Mouse (Mus musculus) erythroid progenitor cell, adult 5-6 weeks (primary cell): ENCODE measurements around the gene Pofut1. TPM values are rescaled to one million over a fixed set of nuclear protein-coding genes. Genes with fewer than 3 reads are reported as not detected.
"Not testable (repeated sequence)": the region's sequence is repeated elsewhere in the genome, so short reads cannot be mapped to it uniquely, and the experiment has no call there.

Experiments
- ATAC-seq: replicated peaks from 2 replicates; pipeline ENCODE4 v1.8.0; 2016; ENCODE audit warnings: moderate number of reproducible peaks, mild to moderate bottlenecking, moderate TSS enrichment, inconsistent platforms; ENCODE audit not compliant: poor library complexity, low FRiP score, severe bottlenecking
- total RNA-seq, 2 experiments: library from RNA; stranded (forward) in 1 of 2; stranded (reverse) in 1 of 2; fragments of 150-400 nt in 1 of 2; fragments of 186-747, 209-891 nt in 1 of 2; gene quantifications; 2 replicates each; pipeline versions ENCODE4 v1.2.3 to v1.2.4; 2015 to 2017; ENCODE audit warnings: low replicate concordance in 2 of 2

The Pofut1 gene
- total RNA-seq, 2 experiments from 2014 or later = 15.5 to 25.9 TPM

- no peak for ATAC-seq
Observed at GRCm38 (mm10) chr2:153237891-153238290, 3.4 kb upstream of the Pofut1 start.

- ATAC-seq = no peak
Observed at GRCm38 (mm10) chr2:153238406-153238805, 2.9 kb upstream of the Pofut1 start.

- ATAC-seq = no peak
Observed at GRCm38 (mm10) chr2:153239021-153239859, 2.1 kb upstream of the Pofut1 start.

- no peak for ATAC-seq
Observed at GRCm38 (mm10) chr2:153239860-153240480, 1.4 kb upstream of the Pofut1 start.

- peak; percentile 78 for ATAC-seq
Observed at GRCm38 (mm10) chr2:153240701-153241235, 565 bp upstream of the Pofut1 start.

- ATAC-seq = no peak
Observed at GRCm38 (mm10) chr2:153242156-153242555, 823 bp downstream of the Pofut1 start.

- ATAC-seq = no peak
Observed at GRCm38 (mm10) chr2:153249751-153250150, 8.4 kb downstream of the Pofut1 start.

GRCm38 (mm10) chr2:153256604-153257003, 15.3 kb downstream of the Pofut1 start:
- ATAC-seq = no peak

GRCm38 (mm10) chr2:153259030-153259863, 17.9 kb downstream of the Pofut1 start:
- ATAC-seq = 0 out of 2 replicates have a peak, but pooled peaks have one; percentile 28

- ATAC-seq = peak; percentile 66
Observed at GRCm38 (mm10) chr2:153259864-153260674, 18.7 kb downstream of the Pofut1 start.

GRCm38 (mm10) chr2:153263053-153263452, 21.7 kb downstream of the Pofut1 start:
- ATAC-seq = no peak

- ATAC-seq = no peak
Observed at GRCm38 (mm10) chr2:153267331-153267730, 26.0 kb downstream of the Pofut1 start.

GRCm38 (mm10) chr2:153270231-153270915, 29.0 kb downstream of the Pofut1 start:
- ATAC-seq = peak; percentile 81

GRCm38 (mm10) chr2:153274200-153274918, 33.0 kb downstream of the Pofut1 start:
- ATAC-seq = peak; percentile 81

GRCm38 (mm10) chr2:153274919-153275247, 33.5 kb downstream of the Pofut1 start:
- no peak for ATAC-seq

GRCm38 (mm10) chr2:153275577-153275976, 34.2 kb downstream of the Pofut1 start:
- ATAC-seq = not testable (repeated sequence)

- no peak for ATAC-seq
Observed at GRCm38 (mm10) chr2:153276440-153276839, 35.1 kb downstream of the Pofut1 start.

- not testable (repeated sequence) for ATAC-seq
Observed at GRCm38 (mm10) chr2:153276846-153277245, 35.5 kb downstream of the Pofut1 start.
